18 mouse cellular contexts compared by ENCODE assay signal in the genomic region with DNA sequence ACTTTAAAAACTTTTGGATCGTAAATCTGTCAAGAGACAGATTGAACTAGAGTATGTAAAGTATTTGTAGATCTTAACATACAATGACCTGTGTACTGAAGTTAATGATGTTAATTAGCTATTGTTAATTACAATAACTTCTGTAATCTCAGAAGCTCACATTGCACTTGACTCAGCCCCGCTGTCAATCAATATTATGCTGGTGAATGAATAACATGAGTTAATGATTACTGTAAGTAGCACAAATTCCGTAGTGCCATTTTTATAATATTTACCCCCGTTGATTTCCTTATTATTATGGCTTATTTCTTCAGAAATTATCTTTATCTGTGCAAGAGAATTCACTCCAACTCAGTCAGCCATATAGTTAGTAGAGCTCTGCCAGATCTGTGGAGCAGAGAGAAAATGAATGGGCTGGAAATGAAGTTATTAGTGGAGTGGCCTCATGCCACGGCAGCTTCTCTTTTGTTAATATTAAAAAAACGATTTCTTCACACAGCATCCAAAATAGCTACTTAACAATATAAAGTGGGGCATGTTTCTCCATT.
"Had no signal": no experiment of that assay in that cellular context is flagged by ENCODE, and none has a peak within 500 bp of the region (broad histone marks: within the 10 kb centered on the region; RNA-seq: fewer than 3 reads in every experiment).

No protein-coding gene starts in this region.

- H3K4me2 ChIP-seq: liver, embryonic 13.5 days; lung, embryonic 14.5 days; midbrain, embryonic 12.5 days; midbrain, embryonic 15.5 days; neural tube, embryonic 12.5 days; neural tube, embryonic 15.5 days had no signal

- ATAC-seq: lung, postnatal 0 days; midbrain, embryonic 15.5 days had no signal

- H3K4me1 ChIP-seq: liver, embryonic 13.5 days; midbrain, embryonic 15.5 days had no signal

- H3K9ac ChIP-seq: liver, embryonic 13.5 days; lung, embryonic 14.5 days; midbrain, embryonic 12.5 days; midbrain, embryonic 15.5 days; neural tube, embryonic 12.5 days; neural tube, embryonic 15.5 days had no signal

- H3K4me3 ChIP-seq: left cerebral cortex, adult 2 months; liver, embryonic 13.5 days; midbrain, embryonic 12.5 days; midbrain, embryonic 15.5 days; neural tube, embryonic 12.5 days; neural tube, embryonic 15.5 days had no signal

- H3K9me3 ChIP-seq: liver, embryonic 13.5 days; midbrain, embryonic 12.5 days; midbrain, embryonic 15.5 days; neural tube, embryonic 12.5 days; neural tube, embryonic 15.5 days had no signal

- H3K27ac ChIP-seq: left cerebral cortex, adult 2 months; liver, embryonic 13.5 days; macrophage; midbrain, embryonic 12.5 days; midbrain, embryonic 15.5 days; neural tube, embryonic 12.5 days; neural tube, embryonic 15.5 days; stomach, postnatal 0 days had no signal

- H3K36me3 ChIP-seq: liver, embryonic 13.5 days; midbrain, embryonic 15.5 days; neural tube, embryonic 15.5 days had no signal

- H3K27me3 ChIP-seq: liver, embryonic 13.5 days; midbrain, embryonic 12.5 days; midbrain, embryonic 15.5 days; neural tube, embryonic 12.5 days; neural tube, embryonic 15.5 days had no signal

- DNase-seq: kidney, adult 18-20 months; kidney, postnatal 25 days; layer of hippocampus, postnatal 36 days; liver, embryonic 13.5 days; lung, embryonic 14.5 days; right cerebral cortex, postnatal 14 days; right cerebral cortex, postnatal 4 days; thymus, adult 2 months; thymus, postnatal 14 days; thymus, postnatal 4 days had no signal
